15 mouse cellular contexts compared by ENCODE assay signal in genomic region chr6:71260051-71260640, GRCm38 (mm10). TPM values are rescaled to one million over a fixed set of nuclear protein-coding genes. Genes with fewer than 3 reads are reported as not detected.
DNase-seq lines count a peak whose midpoint lies in the region; ATAC-seq lines count a peak whose summit lies in the region.
"Had no signal": no experiment of that assay in that cellular context is flagged by ENCODE, and none has a peak within 500 bp of the region (broad histone marks: within the 10 kb centered on the region; RNA-seq: fewer than 3 reads in every experiment).

No protein-coding gene starts in this region.

- DNase-seq in heart, postnatal 25 days (ENCODE audit: low spot score) = no peak
- peak; percentile 30 for DNase-seq in testis, postnatal 10 days (ENCODE audit: low spot score)
- DNase-seq in testis, postnatal 14 days (ENCODE audit: low spot score) = no peak
- DNase-seq in thymus, postnatal 4 days = peak; percentile 25
- DNase-seq in cerebellum, postnatal 4 days (ENCODE audit: low spot score in 2 of 2) = no peak
- DNase-seq: adrenal gland, adult 8-10 months; cerebellum, adult 11-12 months; embryo, embryonic 11 days; kidney, adult 2 months; right cerebral cortex, postnatal 25 days had no signal

- H3K9ac ChIP-seq in heart, embryonic 11.5 days (ENCODE audit: low read depth, low read length) = peak overlapping the region; percentile 84
- no peak overlapping the region for H3K9ac ChIP-seq in intestine, embryonic 16.5 days (ENCODE audit: low read depth, low read length)

- peak overlapping the region; percentile 62 for H3K4me3 ChIP-seq in heart, embryonic 11.5 days (ENCODE audit: low read depth, low read length)
- H3K4me3 ChIP-seq in intestine, embryonic 16.5 days (ENCODE audit: low read length) = no peak overlapping the region
- H3K4me3 ChIP-seq: erythroblast, embryonic 14.5 days had no signal

- H3K9me3 ChIP-seq in heart, embryonic 11.5 days (replicated peaks; ENCODE audit: control insufficient read depth, low read length) = no peaks in the 10 kb centered on the region
- no peaks in the 10 kb centered on the region for H3K9me3 ChIP-seq in intestine, embryonic 16.5 days (ENCODE audit: control insufficient read depth, low read length)

- intact Hi-C loops in heart, postnatal 25 days (cut with DNase I) = no loop called here

- peak overlapping the region; percentile 64 for H3K4me2 ChIP-seq in heart, embryonic 11.5 days
- H3K4me2 ChIP-seq in intestine, embryonic 16.5 days (ENCODE audit: low read depth, low read length) = no peak overlapping the region

- H3K36me3 ChIP-seq in heart, embryonic 11.5 days (ENCODE audit: control insufficient read depth, insufficient read depth, low read length) = no peaks in the 10 kb centered on the region
- no peaks in the 10 kb centered on the region for H3K36me3 ChIP-seq in intestine, embryonic 16.5 days (ENCODE audit: control insufficient read depth, insufficient read depth, low read length)

- no peaks in the 10 kb centered on the region for H3K27me3 ChIP-seq in heart, embryonic 11.5 days (ENCODE audit: control insufficient read depth, insufficient read depth, low read length)
- H3K27me3 ChIP-seq in intestine, embryonic 16.5 days (replicated peaks; ENCODE audit: control insufficient read depth, insufficient read depth, low read length) = no peaks in the 10 kb centered on the region
- H3K27me3 ChIP-seq: Patski had no signal

- WGBS in heart, embryonic 11.5 days (ENCODE audit: insufficient replicate concordance) = 14% methylated on average over 6 of the region's 6 CpGs
- WGBS in intestine, embryonic 16.5 days = 39% methylated on average over 6 of the region's 6 CpGs

- H3K27ac ChIP-seq in heart, embryonic 11.5 days (ENCODE audit: low read depth, low read length) = peak overlapping the region; percentile 59
- no peak overlapping the region for H3K27ac ChIP-seq in intestine, embryonic 16.5 days (ENCODE audit: low read length)

- peaks cover 11% of the 10 kb centered on the region for H3K4me1 ChIP-seq in heart, embryonic 11.5 days (ENCODE audit: control insufficient read depth, insufficient read depth, low read length)
- no peaks in the 10 kb centered on the region for H3K4me1 ChIP-seq in intestine, embryonic 16.5 days (ENCODE audit: control insufficient read depth, insufficient read depth, low read length)

- ATAC-seq in heart, embryonic 11.5 days (replicated peaks; ENCODE audit: insufficient number of reproducible peaks, low FRiP score, low TSS enrichment) = no peak
- ATAC-seq in intestine, embryonic 16.5 days = 0 out of 2 replicates have a peak, but pooled peaks have one; percentile 44
- no peak for ATAC-seq in cerebellum, adult (ENCODE audit: insufficient number of reproducible peaks, low FRiP score, low TSS enrichment)
- ATAC-seq: Patski had no signal

RNA-seq across cellular contexts. Expression of gene Krcc1, which starts 11.3 kb away (rescaled TPM):
- polyA plus RNA-seq in heart, embryonic 11.5 days (2014; fragmentation: Nextera tagmentation; extraction: Ambion mirVana) = 60.2 and 65.1 TPM in 2 replicates
- total RNA-seq in heart, postnatal 25 days (2021) = 10 to 100 TPM; 54.6 to 54.9 TPM
- 70.8 and 72.0 TPM in 2 replicates for polyA plus RNA-seq in intestine, embryonic 16.5 days (2015; fragmentation: Nextera tagmentation; extraction: Ambion mirVana)

Comparison
In these comparisons a context has a peak if more than half of its experiments do, and no peak if none do; other contexts are left out.
1. DNase-seq: peak in testis, postnatal 10 days (single experiment) and thymus, postnatal 4 days (single experiment); none in heart, postnatal 25 days (single experiment), testis, postnatal 14 days (single experiment) and cerebellum, postnatal 4 days (0 of 2).